Mouse (Mus musculus) T-helper 17 cell (primary cell): ENCODE data around the gene E130116L18Rik.
"Not testable (repeated sequence)": the region's sequence is repeated elsewhere in the genome, so short reads cannot be mapped to it uniquely, and the experiment has no call there.

Experiments
- in situ Hi-C, 2 experiments: fragments of 300-600 bp; cut with MboI, MseI; formaldehyde crosslinking; loops; 1 replicate in 1 of 2; 2 replicates in 1 of 2; pipeline ENCODE4 v1.15.1; 2025; ENCODE audit warnings: high pct_unique_total_duplicates in 2 of 2

Gene E130116L18Rik

GRCm38 (mm10) chr5:25183595-25183994, 39.4 kb downstream of the E130116L18Rik start:
- in situ Hi-C loops, result loop anchor here in 1 of 2 experiments (10.0 kb wide), 2 partner anchors 561 to 651 kb away; no protein-coding TSS in a partner anchor

GRCm38 (mm10) chr5:25181004-25181531, 41.9 kb downstream of the E130116L18Rik start, which contains the start of gene Galntl5:
Galntl5 (plus strand) TSS chr5:25181460.
- in situ Hi-C loops, result loop anchor here in 1 of 2 experiments (10.0 kb wide), 2 partner anchors 564 to 654 kb away; no protein-coding TSS in a partner anchor

- in situ Hi-C loops, result loop anchor here in 1 of 2 experiments (10.0 kb wide), 2 partner anchors 565 to 655 kb away; no protein-coding TSS in a partner anchor
Measured at GRCm38 (mm10) chr5:25179936-25180488, 42.9 kb downstream of the E130116L18Rik start.

GRCm38 (mm10) chr5:25179284-25179683, 43.7 kb downstream of the E130116L18Rik start:
- in situ Hi-C loops, result no loop called here

GRCm38 (mm10) chr5:25178543-25178942, 44.4 kb downstream of the E130116L18Rik start:
- in situ Hi-C loops, result not testable (repeated sequence)

- in situ Hi-C loops, result not testable (repeated sequence)
Measured at GRCm38 (mm10) chr5:25177937-25178336, 45.0 kb downstream of the E130116L18Rik start.
